Mouse (Mus musculus) myocyte (in vitro differentiated cells): ENCODE measurements at regions not wholly inside any gene's neighbourhood (a gene's known extent, or its start where the extent isn't known, plus 50 kb on each side); places are given as distances from the start of the nearest gene placed in this dataset.

Experiments
- MAX ChIP-seq: IDR thresholded peaks from one replicate; pipeline ENCODE4 v1.6.1; 2011; ENCODE audit warnings: low read depth, mild to moderate bottlenecking, control low read depth
- MYOD1 ChIP-seq, 3 experiments: IDR thresholded peaks; one replicate each; pipeline ENCODE4 v1.6.1; 2011; ENCODE audit warnings: control low read depth in 2 of 3, low read depth in 2 of 3, mild to moderate bottlenecking in 2 of 3, moderate library complexity in 1 of 3; ENCODE audit not compliant: insufficient read length in 2 of 3, control insufficient read depth in 1 of 3
- MYOG ChIP-seq, 3 experiments: IDR thresholded peaks; one replicate each; pipeline ENCODE4 v1.6.1; 2011; ENCODE audit warnings: control low read depth in 2 of 3, low read depth in 2 of 3, mild to moderate bottlenecking in 2 of 3; ENCODE audit not compliant: insufficient read length in 2 of 3, control insufficient read depth in 1 of 3, insufficient read depth in 1 of 3
- POLR2A ChIP-seq: IDR thresholded peaks from one replicate; pipeline ENCODE4 v1.6.1; 2011; ENCODE audit warnings: low read depth, mild to moderate bottlenecking, control low read depth, moderate library complexity; ENCODE audit not compliant: insufficient read length
- TCF3 ChIP-seq: IDR thresholded peaks from one replicate; pipeline ENCODE4 v1.6.1; 2011; ENCODE audit warnings: low read depth, control low read depth; ENCODE audit not compliant: insufficient read length
- USF1 ChIP-seq: IDR thresholded peaks from one replicate; pipeline ENCODE4 v1.6.1; 2011; ENCODE audit warnings: low read depth, mild to moderate bottlenecking, control low read depth, moderate library complexity

- no peak for TF ChIP-seq MYOG (IDR thresholded peaks at IDR 0.05; ENCODE audit: control insufficient read depth in 1 of 3, insufficient read depth in 1 of 3, insufficient read length in 2 of 3, low read depth in 2 of 3)
- TF ChIP-seq MAX: no peak
- TF ChIP-seq POLR2A: no peak
- no peak for TF ChIP-seq TCF3
- no peak for TF ChIP-seq USF1
- no peak for TF ChIP-seq MYOD1 (IDR thresholded peaks at IDR 0.05; ENCODE audit: control insufficient read depth in 1 of 3, insufficient read length in 2 of 3, low read depth in 2 of 3)
Observed at GRCm38 (mm10) chr6:35377535-35377934, 51.6 kb upstream of the Fam180a start.
